Mouse (Mus musculus): Measurements from ENCODE around the gene Vamp5.

Vamp5 gene

DNA sequence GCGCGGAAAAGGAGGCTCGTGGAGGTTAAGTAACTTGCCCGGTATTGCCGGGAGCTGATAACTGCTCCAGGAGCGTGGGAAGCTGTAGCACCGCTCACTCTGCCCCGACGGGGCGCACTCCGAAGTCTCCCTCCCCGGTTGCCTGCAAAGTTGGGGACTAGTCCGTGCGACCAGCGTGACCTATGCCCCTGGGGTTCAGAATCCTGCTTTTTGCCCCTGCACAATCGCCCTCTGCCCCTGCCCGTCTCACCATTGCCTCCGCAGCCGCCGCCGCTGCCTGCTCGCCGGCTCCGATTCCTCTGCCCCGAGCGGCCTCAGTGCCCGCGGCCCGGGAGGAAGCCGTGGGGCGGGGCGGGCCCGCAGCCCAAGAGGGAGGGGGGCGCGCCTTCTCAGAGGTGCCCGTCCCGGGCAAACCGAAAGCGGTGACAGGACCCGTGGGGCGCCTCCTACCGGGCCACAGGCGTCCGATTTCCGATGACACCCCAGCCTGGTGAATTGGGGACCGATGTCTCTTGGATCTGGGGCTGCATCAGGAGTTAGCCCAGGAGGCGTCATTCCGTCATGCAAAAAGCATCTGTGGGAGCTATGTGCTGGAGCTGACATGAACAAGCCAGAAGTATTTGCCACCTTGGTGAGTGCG is at the start of gene Vamp5:
TSS of gene Vamp5 (minus strand) at position 338 of the 640 bp plus-strand sequence.
- in situ Hi-C loops (cut with MseI, MboI) = no loop called here

DNA sequence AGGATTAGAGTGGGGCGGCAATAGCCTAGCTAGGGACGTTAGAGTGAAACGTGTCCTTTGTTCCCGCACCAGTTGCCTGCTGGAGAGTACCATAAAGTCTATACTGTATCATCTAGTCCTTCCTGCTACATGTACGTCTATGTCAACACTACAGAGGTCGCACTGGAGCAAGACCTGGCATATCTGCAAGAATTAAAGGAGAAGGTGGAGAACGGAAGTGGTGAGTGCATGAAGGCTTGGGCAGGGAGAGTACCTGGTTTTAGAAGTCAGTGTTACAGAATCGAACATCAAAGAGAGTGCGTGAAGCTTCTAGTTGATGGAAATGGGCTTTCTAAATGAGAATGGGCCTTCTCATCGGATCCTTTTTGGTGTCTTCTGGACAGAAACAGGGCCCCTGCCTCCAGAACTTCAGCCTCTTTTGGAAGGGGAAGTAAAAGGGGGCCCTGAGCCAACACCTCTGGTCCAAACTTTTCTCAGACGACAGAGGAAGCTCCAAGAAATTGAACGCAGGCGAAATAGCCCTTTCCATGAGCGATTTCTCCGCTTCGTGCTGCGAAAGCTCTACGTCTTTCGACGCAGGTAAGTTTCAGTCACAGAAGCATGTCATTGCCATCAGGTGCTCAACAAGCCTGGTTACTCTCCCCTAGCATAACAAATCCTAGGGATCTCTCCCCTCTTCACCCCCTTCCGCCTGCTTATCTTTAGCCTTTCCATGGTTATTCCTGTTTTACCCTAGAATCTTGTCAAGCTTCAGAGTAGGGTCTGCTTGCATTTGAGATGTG is 49.0 kb upstream of the Vamp5 start:
- in situ Hi-C loops (cut with MseI, MboI) = loop anchor here (5.0 kb wide), 1 partner anchor 108 kb away; no protein-coding TSS in a partner anchor

GRCm38 (mm10) chr6:72428036-72428435 is 47.8 kb upstream of the Vamp5 start:
- in situ Hi-C loops (cut with MseI, MboI) = loop anchor here (5.0 kb wide), 1 partner anchor 109 kb away; no protein-coding TSS in a partner anchor

DNA sequence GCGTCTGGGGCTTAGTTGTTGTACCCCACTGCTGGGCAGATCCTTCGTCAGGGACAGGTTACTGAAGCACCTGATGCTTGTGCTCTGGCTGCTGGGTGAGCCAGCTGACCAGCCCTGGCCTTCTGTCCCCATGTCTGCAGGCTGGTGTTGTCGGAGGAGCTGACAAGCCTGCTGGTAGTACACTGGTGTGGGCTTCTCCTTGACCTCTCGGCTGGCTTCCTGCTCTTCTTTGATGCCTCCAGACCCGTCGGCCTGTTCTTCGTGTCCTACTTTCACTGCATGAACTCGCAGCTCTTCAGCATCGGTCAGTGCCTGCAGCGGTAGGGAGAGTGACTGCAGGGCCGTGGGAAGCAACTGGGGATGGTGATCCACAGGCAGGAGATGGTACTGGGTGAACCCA is 45.4 kb upstream of the Vamp5 start:
- in situ Hi-C loops (cut with MseI, MboI) = loop anchor here (5.0 kb wide), 1 partner anchor 112 kb away; no protein-coding TSS in a partner anchor

DNA sequence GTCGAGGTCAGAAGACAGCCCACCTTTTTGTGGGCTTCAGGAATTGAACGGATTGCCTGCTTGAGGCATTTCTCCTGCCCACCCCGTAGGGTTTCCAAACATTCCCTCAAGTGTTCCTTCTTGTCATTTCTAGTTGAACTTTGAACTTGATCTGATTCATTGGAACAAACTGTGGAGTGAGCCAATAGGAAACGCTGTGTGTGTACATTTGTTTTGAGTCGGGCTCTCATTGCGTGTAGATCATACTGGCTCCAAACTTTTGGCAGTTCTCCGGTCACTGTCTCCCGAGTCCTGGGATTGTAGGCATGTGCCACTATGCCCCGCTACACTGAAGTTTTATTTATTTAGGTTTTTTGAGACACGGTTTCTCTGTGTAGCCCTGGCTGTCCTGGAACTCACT is 40.6 kb upstream of the Vamp5 start:
- in situ Hi-C loops (cut with MseI, MboI) = no loop called here

DNA sequence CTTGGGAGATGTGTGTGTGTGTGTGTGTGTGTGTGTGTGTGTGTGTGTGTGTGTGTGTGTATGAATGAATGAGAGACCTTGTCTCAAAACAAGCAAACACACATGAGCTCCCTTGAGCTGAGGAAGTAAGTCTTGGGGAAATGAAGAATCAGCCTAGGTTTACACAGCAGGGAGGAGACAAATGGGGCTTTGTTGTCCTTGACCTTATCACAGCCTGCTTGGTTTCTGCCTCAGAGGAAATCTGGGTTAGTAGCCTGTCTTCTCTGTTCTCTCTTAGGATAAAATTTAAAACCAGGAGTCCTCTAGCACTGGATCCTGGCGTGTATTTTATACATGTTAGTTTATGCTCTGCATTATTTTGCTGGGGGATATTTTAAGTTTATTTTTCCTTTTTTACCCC is 39.5 kb upstream of the Vamp5 start:
- in situ Hi-C loops (cut with MseI, MboI) = no loop called here

DNA sequence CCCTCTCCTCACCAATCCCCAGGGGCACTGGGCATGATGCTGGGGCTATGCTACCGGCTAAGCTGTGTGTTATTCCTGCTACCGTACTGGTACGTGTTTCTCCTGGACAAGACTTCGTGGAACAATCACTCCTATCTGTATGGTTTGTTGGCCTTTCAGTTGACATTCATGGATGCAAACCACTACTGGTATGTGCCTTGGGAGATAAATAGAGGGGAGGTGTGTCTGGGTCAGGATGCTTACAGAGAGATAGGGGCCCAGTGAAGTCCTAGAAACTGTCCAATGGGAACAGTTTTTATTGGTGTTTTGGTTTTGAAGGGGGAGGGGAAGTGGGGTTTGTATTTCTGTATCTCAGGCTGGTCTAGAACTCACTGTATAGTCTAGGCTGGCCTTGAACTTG is 38.0 kb upstream of the Vamp5 start:
- in situ Hi-C loops (cut with MseI, MboI) = no loop called here

- in situ Hi-C loops (cut with MseI, MboI) = no loop called here
Measured at GRCm38 (mm10) chr6:72415964-72416772, 35.9 kb upstream of the Vamp5 start.

DNA sequence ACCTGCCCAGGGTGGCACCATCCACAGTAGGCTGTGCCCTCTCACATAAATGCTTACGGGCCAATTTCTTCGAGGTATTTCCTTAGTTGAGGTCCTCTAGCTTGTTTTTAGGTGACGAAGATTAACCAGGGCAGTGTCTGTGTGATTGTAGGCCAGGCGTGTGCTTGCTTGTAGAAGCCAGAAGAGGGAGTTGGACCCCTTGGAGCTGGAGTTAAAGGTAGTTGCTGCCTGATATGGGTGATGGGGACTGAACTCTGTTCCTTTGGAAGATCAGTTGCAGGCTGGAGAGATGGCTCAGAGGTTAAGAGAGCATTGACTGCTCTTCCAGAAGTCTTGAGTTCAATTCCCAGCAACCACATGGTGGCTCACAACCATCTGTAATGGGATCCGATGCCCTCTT is 34.9 kb upstream of the Vamp5 start:
- in situ Hi-C loops (cut with MseI, MboI) = no loop called here

GRCm38 (mm10) chr6:72414076-72414756 is 33.9 kb upstream of the Vamp5 start, which contains the start of gene Ggcx:
Ggcx (plus strand) TSS chr6:72414308.
- in situ Hi-C loops (cut with MseI, MboI) = no loop called here

- in situ Hi-C loops (cut with MseI, MboI) = no loop called here
Measured at GRCm38 (mm10) chr6:72410518-72410917, 30.2 kb upstream of the Vamp5 start.

- in situ Hi-C loops (cut with MseI, MboI) = no loop called here
Measured at GRCm38 (mm10) chr6:72410003-72410402, 29.7 kb upstream of the Vamp5 start.

GRCm38 (mm10) chr6:72409567-72409966 is 29.3 kb upstream of the Vamp5 start:
- in situ Hi-C loops (cut with MseI, MboI) = no loop called here

DNA sequence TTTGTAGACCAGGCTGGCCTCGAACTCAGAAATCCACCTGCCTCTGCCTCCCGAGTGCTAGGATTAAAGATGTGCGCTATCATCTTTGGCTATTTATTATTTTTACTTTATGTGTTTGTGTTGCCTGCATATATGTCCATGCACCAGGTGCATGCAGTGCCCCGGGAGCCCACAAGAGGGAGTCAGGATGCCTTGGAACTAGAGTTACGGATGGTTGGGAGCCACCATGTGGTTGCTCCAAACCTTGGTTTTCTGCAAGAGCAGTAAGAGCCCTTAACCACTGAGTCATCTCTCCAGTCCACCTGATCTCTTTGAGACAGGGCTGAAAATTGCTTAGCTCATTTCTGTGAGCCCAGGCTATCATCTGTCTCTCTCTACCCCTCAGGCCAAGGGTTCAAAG is 26.9 kb upstream of the Vamp5 start:
- in situ Hi-C loops (cut with MseI, MboI) = no loop called here

DNA sequence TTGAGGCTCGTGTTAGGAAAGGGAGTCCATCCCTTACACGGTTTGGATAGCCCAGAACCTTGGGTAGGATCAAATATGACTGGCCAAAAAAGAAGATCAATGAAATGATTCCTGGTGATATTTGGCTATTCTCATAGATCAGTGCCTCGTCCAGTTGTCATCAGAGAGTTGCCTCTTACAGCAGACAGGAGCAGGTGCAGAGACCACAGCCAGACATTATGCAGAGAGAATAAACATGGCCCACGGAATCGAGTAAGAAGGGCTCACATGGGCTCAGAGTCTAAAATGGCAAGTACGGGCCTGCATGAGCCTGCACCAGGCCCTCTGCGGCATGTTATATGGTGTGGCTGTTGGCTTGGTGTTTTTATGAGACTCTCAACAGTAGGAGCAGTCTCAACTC is 25.1 kb upstream of the Vamp5 start:
- in situ Hi-C loops (cut with MseI, MboI) = no loop called here

- in situ Hi-C loops (cut with MseI, MboI) = no loop called here
Measured at GRCm38 (mm10) chr6:72401875-72402274, 21.6 kb upstream of the Vamp5 start.

DNA sequence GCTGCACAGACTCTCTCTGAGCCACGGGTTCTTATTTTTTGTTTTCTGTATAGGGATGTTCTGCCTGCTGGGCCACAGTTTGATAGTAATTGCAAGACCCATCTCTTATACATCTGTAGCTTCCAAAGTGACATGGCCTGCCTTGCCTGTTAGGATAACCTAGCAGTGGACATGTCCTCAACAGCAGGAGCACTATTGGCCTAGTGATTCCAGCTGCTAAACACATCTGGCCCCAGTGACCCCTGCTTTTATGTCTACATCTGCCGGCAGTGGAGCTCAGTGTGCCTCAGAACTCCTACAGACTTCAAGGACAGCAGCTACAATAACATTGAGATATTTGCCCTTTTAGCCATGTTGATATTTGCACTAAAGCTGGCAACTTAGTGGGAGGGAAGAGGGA is 19.7 kb upstream of the Vamp5 start:
- in situ Hi-C loops (cut with MseI, MboI) = no loop called here

- in situ Hi-C loops (cut with MseI, MboI) = no loop called here
Measured at GRCm38 (mm10) chr6:72396837-72397251, 16.6 kb upstream of the Vamp5 start.

- in situ Hi-C loops (cut with MseI, MboI) = no loop called here
Measured at GRCm38 (mm10) chr6:72392341-72392740, 12.1 kb upstream of the Vamp5 start.

DNA sequence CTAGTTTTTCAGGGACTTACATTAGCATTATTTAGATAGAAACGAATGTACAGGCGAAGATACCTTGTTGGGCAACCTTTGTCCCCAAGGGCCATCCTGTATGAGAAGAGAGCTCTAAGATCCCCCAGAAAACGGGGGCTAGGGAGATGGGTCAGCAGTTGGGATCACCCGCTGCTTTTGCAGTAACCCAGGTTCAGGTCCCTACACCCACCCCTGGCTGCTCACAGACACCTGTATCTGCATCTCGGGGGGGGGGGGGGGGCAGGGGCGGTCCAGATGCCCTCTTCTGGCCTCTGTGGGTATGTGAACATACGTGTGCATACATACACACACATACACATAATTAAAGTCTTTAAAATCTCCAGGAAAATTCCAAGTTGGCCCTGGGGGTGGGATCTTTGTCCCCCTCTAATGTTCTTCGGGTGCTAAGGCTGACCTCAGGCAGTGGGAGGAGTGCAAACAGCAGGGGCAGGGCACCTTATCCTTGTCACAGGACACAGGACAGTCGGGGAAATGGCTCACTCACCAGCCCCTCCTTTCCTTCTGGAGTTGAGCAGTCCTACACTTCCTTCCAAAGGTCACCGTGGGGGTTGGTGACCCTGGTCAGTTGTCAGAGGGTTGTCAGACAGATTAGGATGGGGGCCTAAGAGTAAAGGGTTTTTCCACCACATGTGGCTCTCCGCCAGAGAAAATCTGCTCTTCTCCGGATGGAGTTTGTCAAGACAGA is 10.7 kb upstream of the Vamp5 start:
- in situ Hi-C loops (cut with MseI, MboI) = no loop called here

All from mouse trophoblast stem cell (cell line).